Mouse (Mus musculus): ENCODE results near the gene Rims3. TPM values are rescaled to one million over a fixed set of nuclear protein-coding genes. Genes with fewer than 3 reads are reported as not detected.

Rims3 gene
- polyA plus RNA-seq, 1 experiment from 2014 or later, result 0.95 TPM

DNA sequence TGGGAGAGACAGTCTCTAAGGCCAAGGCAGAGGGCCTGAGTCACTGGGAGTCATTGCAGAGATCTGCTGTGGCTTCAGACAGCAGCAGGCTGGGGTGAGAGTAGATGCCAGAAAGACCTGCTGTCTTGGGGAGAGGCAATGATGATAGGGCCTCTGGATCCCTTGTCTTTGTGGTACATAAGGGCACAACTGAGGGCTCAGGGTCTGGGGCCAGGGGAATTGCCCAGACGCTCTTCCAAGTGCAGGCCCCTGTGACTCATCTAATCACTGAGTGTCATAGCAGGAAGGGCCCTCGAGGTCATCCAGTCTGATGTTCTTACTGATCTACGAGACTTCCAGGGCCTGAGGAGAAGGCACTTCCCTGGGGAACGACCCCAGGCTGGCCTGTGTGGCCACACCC, 24.8 kb downstream of the Rims3 start:
- no peak for TF ChIP-seq CTCF (IDR thresholded peaks at IDR 0.05; ENCODE audit: low read depth)
- ATAC-seq, result no peak
- H3K27ac ChIP-seq (ENCODE audit: low read depth, low read length), result no peak overlapping the region
- WGBS, result 15% methylated on average over 4 of the region's 4 CpGs
- H3K9me3 ChIP-seq (ENCODE audit: control insufficient read depth), result no peaks in the 10 kb centered on the region
- no peak overlapping the region for H3K9ac ChIP-seq (ENCODE audit: low read depth, low read length)
- H3K4me3 ChIP-seq (ENCODE audit: low read depth, low read length), result no peak overlapping the region
- H3K36me3 ChIP-seq (ENCODE audit: control insufficient read depth, insufficient read depth), result no peaks in the 10 kb centered on the region
- no peaks in the 10 kb centered on the region for H3K27me3 ChIP-seq (replicated peaks; ENCODE audit: control insufficient read depth, insufficient read depth, low read length)
- H3K4me2 ChIP-seq (replicated peaks; ENCODE audit: low read depth), result no peak overlapping the region
- H3K4me1 ChIP-seq (replicated peaks; ENCODE audit: control insufficient read depth, insufficient read depth, low read length), result no peaks in the 10 kb centered on the region

DNA sequence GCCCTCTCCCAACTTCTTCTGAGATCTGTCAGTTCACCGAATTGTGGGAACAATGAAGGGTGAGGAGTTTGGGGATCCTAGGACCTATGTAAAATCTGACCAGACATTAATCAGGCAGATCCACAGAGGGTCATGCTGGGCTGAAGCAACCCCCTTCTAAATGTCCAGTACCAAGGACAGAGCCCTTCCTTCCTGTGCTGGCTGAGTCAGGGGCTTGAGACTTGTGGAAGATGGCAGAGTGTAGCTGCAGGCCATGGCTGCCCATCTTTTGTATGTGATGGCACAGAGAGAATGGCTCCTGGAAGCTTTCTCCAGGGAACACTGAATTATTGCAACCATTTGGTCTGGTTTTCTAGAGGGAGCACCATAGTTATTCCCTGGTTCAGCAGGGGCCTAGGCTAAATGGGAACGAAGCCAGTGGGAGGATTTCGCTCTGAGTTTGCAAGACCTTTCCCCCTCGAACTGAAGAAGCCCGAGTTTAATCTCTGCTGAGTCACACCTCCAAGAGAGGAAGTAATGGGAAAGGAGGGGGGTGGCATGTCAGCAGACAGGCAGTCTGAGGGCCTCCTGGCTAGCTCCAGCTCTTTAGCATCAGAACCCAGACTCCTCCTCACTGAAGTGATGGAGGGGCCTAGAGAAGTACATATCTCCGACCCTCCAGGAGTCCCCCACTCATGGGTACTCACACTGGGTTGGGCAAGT, 26.3 kb downstream of the Rims3 start:
- Histone ChIP-seq H3K9me3 (ENCODE audit: control insufficient read depth) (no peaks in the 10 kb centered on the region), H3K9ac (ENCODE audit: low read depth, low read length) (no peak overlapping the region), H3K27me3 (replicated peaks; ENCODE audit: control insufficient read depth, insufficient read depth, low read length) (no peaks in the 10 kb centered on the region), H3K4me3 (ENCODE audit: low read depth, low read length) (no peak overlapping the region), H3K27ac (ENCODE audit: low read depth, low read length) (no peak overlapping the region), H3K4me1 (replicated peaks; ENCODE audit: control insufficient read depth, insufficient read depth, low read length) (no peaks in the 10 kb centered on the region), H3K4me2 (replicated peaks; ENCODE audit: low read depth) (no peak overlapping the region), H3K36me3 (ENCODE audit: control insufficient read depth, insufficient read depth) (no peaks in the 10 kb centered on the region)
- WGBS, result 57% methylated on average over 6 of the region's 6 CpGs
- no peak for TF ChIP-seq CTCF (IDR thresholded peaks at IDR 0.05; ENCODE audit: low read depth)
- ATAC-seq, result no peak

DNA sequence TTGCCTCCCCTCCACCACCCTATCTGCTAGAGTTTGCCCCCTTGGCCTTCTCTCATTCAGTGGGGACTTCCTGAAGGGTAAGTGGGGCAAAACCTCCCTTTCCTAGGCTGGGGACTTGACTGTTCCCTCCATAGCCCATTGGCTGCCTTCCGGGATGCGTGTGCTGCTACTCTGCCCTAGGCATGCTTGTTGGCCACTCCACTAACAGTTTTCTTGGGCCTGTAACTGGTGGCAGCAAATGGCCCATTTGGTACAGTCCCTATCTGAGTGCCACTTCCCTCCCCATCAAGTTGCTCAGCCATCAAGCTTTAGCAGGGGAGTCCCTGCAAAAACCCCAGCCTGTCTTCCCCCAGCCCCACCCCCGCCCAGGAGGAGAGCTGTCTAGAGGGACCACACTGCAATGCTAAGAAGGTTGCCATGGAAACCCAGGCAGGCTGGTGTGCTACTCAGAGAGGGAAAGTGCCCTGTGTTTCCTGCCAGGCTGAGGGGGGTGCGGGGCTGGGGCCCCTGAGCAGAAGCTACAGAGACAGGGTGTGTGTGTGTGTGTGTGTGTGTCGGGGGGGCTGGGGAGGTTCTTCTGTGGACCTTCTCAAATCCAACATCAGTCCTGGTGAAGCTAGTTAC, 27.5 kb downstream of the Rims3 start:
- Histone ChIP-seq H3K27ac (ENCODE audit: low read depth, low read length) (no peak overlapping the region), H3K4me3 (ENCODE audit: low read depth, low read length) (no peak overlapping the region), H3K4me1 (replicated peaks; ENCODE audit: control insufficient read depth, insufficient read depth, low read length) (no peaks in the 10 kb centered on the region), H3K36me3 (ENCODE audit: control insufficient read depth, insufficient read depth) (no peaks in the 10 kb centered on the region), H3K9me3 (ENCODE audit: control insufficient read depth) (no peaks in the 10 kb centered on the region), H3K9ac (ENCODE audit: low read depth, low read length) (no peak overlapping the region), H3K4me2 (replicated peaks; ENCODE audit: low read depth) (no peak overlapping the region), H3K27me3 (replicated peaks; ENCODE audit: control insufficient read depth, insufficient read depth, low read length) (no peaks in the 10 kb centered on the region)
- 55% methylated on average over 5 of the region's 5 CpGs for WGBS
- TF ChIP-seq CTCF (IDR thresholded peaks at IDR 0.05; ENCODE audit: low read depth), result no peak
- no peak for ATAC-seq

DNA sequence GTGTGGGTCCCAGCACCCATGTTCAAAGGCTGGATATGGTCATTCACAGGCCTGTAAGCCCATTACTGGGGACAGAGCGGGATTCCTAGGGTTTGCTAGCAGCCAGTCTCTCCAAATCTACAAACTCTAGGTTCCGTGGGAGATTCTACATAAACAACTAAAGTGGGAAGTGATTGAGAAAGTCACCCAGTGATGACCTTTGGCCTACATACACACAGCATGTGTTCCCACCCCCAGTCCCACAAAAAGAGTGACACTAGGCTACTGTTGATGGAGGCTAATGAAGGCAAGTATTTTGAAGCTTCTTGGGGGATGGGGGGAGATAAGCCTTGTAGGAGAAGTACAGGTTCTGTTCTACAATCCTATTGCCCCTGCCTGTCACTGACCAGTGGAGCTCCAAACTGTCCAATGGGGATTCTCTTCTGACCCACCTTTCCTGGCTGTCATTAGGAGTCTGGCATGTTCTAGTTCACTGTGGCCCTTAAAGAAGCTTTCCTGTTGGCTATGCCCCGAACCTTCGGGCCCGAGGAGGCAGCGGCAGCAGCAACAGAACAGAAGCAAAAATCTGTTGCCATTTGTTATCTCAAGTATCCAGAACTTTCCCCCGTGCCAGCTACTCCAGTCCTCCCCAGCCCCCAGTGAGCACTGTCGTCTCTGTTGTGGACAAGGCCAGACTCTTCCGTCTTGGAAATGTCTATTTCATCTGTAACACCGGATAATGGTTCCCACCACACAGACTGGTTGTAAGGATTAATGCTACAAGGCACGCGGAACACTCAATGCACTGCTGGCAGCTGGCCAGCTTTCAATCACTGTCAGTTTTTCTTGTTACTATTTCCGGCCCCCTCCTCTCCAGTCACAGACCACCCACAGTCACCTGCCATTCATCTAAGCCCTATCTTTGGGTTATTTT, 30.8 kb downstream of the Rims3 start:
- no peak overlapping the region for H3K27ac ChIP-seq (ENCODE audit: low read depth, low read length)
- 45% methylated on average over 13 of the region's 13 CpGs for WGBS
- no peak overlapping the region for H3K4me2 ChIP-seq (replicated peaks; ENCODE audit: low read depth)
- H3K27me3 ChIP-seq (replicated peaks; ENCODE audit: control insufficient read depth, insufficient read depth, low read length), result no peaks in the 10 kb centered on the region
- H3K36me3 ChIP-seq (ENCODE audit: control insufficient read depth, insufficient read depth), result no peaks in the 10 kb centered on the region
- no peak for ATAC-seq
- TF ChIP-seq CTCF (IDR thresholded peaks at IDR 0.05; ENCODE audit: low read depth), result no peak
- no peaks in the 10 kb centered on the region for H3K4me1 ChIP-seq (replicated peaks; ENCODE audit: control insufficient read depth, insufficient read depth, low read length)
- H3K9me3 ChIP-seq (ENCODE audit: control insufficient read depth), result no peaks in the 10 kb centered on the region
- no peak overlapping the region for H3K4me3 ChIP-seq (ENCODE audit: low read depth, low read length)
- no peak overlapping the region for H3K9ac ChIP-seq (ENCODE audit: low read depth, low read length)

DNA sequence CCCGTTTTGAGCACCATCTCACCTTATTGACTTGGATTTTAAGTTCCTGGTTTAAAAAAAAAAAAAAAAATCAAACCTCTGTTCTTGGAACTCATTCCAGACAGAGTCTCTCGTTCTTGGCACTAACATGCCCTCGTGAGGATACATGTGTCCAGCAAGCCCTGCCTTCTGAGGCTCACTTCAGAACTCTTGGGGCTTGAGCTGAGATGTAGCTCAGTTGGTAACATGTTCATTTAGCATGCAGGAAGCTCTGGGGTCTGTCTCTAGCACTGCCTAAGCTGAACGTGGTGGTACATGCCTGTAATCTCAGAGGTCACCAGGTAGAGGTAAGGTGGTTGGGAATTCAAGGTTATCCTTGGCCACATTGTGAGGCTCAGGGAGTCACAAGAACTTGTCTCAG, 31.5 kb downstream of the Rims3 start:
- Histone ChIP-seq H3K9ac (ENCODE audit: low read depth, low read length) (no peak overlapping the region), H3K27me3 (replicated peaks; ENCODE audit: control insufficient read depth, insufficient read depth, low read length) (no peaks in the 10 kb centered on the region), H3K4me1 (replicated peaks; ENCODE audit: control insufficient read depth, insufficient read depth, low read length) (no peaks in the 10 kb centered on the region), H3K9me3 (ENCODE audit: control insufficient read depth) (no peaks in the 10 kb centered on the region), H3K36me3 (ENCODE audit: control insufficient read depth, insufficient read depth) (no peaks in the 10 kb centered on the region), H3K4me3 (ENCODE audit: low read depth, low read length) (no peak overlapping the region), H3K4me2 (replicated peaks; ENCODE audit: low read depth) (no peak overlapping the region), H3K27ac (ENCODE audit: low read depth, low read length) (no peak overlapping the region)
- no peak for ATAC-seq
- no peak for TF ChIP-seq CTCF (IDR thresholded peaks at IDR 0.05; ENCODE audit: low read depth)
- WGBS, result 34% methylated on average over 4 of the region's 4 CpGs

DNA sequence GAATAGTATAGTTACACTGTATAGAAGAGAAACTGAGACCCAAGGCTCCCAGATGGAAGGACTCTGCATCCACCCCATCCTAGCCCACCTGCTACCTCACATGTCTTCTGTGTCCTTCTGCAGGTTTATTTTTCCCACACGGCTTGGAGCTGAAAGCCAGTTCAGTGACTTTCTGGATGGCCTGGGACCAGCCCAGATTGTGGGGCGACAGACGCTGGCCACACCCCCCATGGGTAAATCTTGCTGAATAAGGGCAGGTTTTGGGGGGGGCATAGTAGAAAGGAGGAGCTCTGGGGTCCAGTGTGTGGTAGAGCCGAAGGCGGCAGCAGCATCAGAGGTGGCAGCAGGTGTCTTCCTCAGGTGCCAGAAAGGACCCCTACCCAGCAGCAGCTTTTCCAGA, 32.2 kb downstream of the Rims3 start:
- Histone ChIP-seq H3K4me3 (ENCODE audit: low read depth, low read length) (no peak overlapping the region), H3K4me2 (replicated peaks; ENCODE audit: low read depth) (no peak overlapping the region), H3K4me1 (replicated peaks; ENCODE audit: control insufficient read depth, insufficient read depth, low read length) (no peaks in the 10 kb centered on the region), H3K36me3 (ENCODE audit: control insufficient read depth, insufficient read depth) (no peaks in the 10 kb centered on the region), H3K9me3 (ENCODE audit: control insufficient read depth) (no peaks in the 10 kb centered on the region), H3K27me3 (replicated peaks; ENCODE audit: control insufficient read depth, insufficient read depth, low read length) (no peaks in the 10 kb centered on the region), H3K27ac (ENCODE audit: low read depth, low read length) (no peak overlapping the region), H3K9ac (ENCODE audit: low read depth, low read length) (no peak overlapping the region)
- no peak for TF ChIP-seq CTCF (IDR thresholded peaks at IDR 0.05; ENCODE audit: low read depth)
- WGBS, result 75% methylated on average over 5 of the region's 5 CpGs
- no peak for ATAC-seq
